Mouse (Mus musculus): ENCODE results near the gene Ptma.

GRCm38 (mm10) chr1:86493783-86494182 lies 32.7 kb upstream of the Ptma start:
- TF ChIP-seq CTCF (conservative IDR thresholded peaks at IDR 0.05; ENCODE audit: low read length), result no peak
- TF ChIP-seq NANOG (IDR thresholded peaks at IDR 0.05; ENCODE audit: borderline replicate concordance, low read length), result no peak
- no peak for TF ChIP-seq POU5F1 (IDR thresholded peaks at IDR 0.05; ENCODE audit: borderline replicate concordance, low read length)
